Comparison of ENCODE assay signal across 20 mouse cellular contexts in the genomic region with DNA sequence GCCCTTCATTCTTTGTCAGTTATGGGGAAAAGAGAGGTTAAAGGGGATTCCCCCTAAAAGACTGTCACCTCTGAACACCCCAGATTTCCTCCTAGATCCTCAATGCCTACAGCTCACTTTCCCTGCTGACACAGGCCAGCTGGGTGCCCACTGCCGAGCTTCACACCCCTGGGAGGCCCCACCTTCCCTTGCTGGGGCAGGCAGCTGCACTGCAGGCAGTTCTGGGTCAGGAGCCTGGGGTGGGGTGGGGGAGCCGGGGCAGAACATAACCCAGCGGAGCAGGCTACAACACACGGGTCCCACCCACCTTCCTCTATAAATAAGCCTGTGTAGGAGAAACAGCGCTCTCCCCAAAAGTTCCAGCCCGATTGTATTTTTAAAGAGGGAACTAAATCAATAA. TPM values are rescaled to one million over a fixed set of nuclear protein-coding genes. Genes with fewer than 3 reads are reported as not detected.
DNase-seq lines count a peak whose midpoint lies in the region; ATAC-seq and TF ChIP-seq lines count a peak whose summit lies in the region.
"Had no signal": no experiment of that assay in that cellular context is flagged by ENCODE, and none has a peak within 500 bp of the region (broad histone marks: within the 10 kb centered on the region; RNA-seq: fewer than 3 reads in every experiment).

No protein-coding gene starts in this region.

- WGBS in heart, embryonic 13.5 days: 20% methylated on average over 6 of the region's 6 CpGs
- WGBS in kidney, postnatal 0 days: 12% methylated on average over 6 of the region's 6 CpGs
- 45% methylated on average over 6 of the region's 6 CpGs for WGBS in embryonic facial prominence, embryonic 15.5 days
- WGBS in forebrain, embryonic 11.5 days: 54% methylated on average over 6 of the region's 6 CpGs

- peaks cover 36% of the 10 kb centered on the region for H3K27me3 ChIP-seq in heart, embryonic 13.5 days (replicated peaks)
- H3K27me3 ChIP-seq in kidney, postnatal 0 days (ENCODE audit: insufficient read depth, low read length): no peaks in the 10 kb centered on the region
- peaks cover 92% of the 10 kb centered on the region for H3K27me3 ChIP-seq in CH12.LX (replicated peaks)
- 0 out of 2 replicates have a peak, but pooled peaks cover 4% of the 10 kb centered on the region for H3K27me3 ChIP-seq in embryonic facial prominence, embryonic 15.5 days
- peaks cover 24% of the 10 kb centered on the region for H3K27me3 ChIP-seq in forebrain, embryonic 11.5 days (ENCODE audit: control insufficient read depth, insufficient read depth, low read length)

- TF ChIP-seq RAD21 in CH12.LX (IDR thresholded peaks at IDR 0.05; ENCODE audit: low read depth, low read length): no peak

- TF ChIP-seq EP300 in CH12.LX (IDR thresholded peaks at IDR 0.05; ENCODE audit: low read length): 0 out of 2 replicates have a peak, but pooled peaks have one; percentile 5

- dilution Hi-C loops in CH12.LX (cut with MboI; ENCODE audit: extremely low pct_ligation_motif_present, extremely low pct_unique_long_range_greater_than_20kb, low sequenced_read_pairs): no loop called here

- H3K4me1 ChIP-seq in heart, embryonic 13.5 days: peaks cover 89% of the 10 kb centered on the region
- peaks cover 56% of the 10 kb centered on the region for H3K4me1 ChIP-seq in kidney, postnatal 0 days (replicated peaks; ENCODE audit: insufficient read depth, low read length)
- peaks cover 18 to 41% of the 10 kb centered on the region in 2 experiments for H3K4me1 ChIP-seq in CH12.LX (ENCODE audit: control insufficient read depth in 1 of 2, insufficient read depth in 2 of 2)
- peaks cover 73% of the 10 kb centered on the region for H3K4me1 ChIP-seq in embryonic facial prominence, embryonic 15.5 days
- H3K4me1 ChIP-seq in forebrain, embryonic 11.5 days (replicated peaks; ENCODE audit: control insufficient read depth, insufficient read depth, low read length): peaks cover 20% of the 10 kb centered on the region

- no peak for TF ChIP-seq CTCF in kidney, postnatal 0 days (IDR thresholded peaks at IDR 0.05; ENCODE audit: low read depth)
- no peak for TF ChIP-seq CTCF in CH12.LX (conservative IDR thresholded peaks at IDR 0.05 in 1 of 2, IDR thresholded peaks at IDR 0.05 in 1 of 2; ENCODE audit: low read depth in 2 of 2, low read length in 2 of 2)

- no peak for DNase-seq in heart, adult 9 months (ENCODE audit: low spot score in 2 of 2)
- DNase-seq in kidney, postnatal 0 days (ENCODE audit: low spot score): no peak
- no peak for DNase-seq in kidney, adult 9 months
- peak; percentile 20 for DNase-seq in CH12.LX (ENCODE audit: extremely low read depth)
- no peak for DNase-seq in forebrain, embryonic 11.5 days (ENCODE audit: low spot score)
- DNase-seq: adrenal gland, adult 8-10 months; cerebellum, adult 2 months; kidney, postnatal 25 days; left cerebral cortex, postnatal 4 days; right cerebral cortex, postnatal 4 days; thymus, adult 18-20 months had no signal

- peaks cover 10% of the 10 kb centered on the region for H3K36me3 ChIP-seq in heart, embryonic 13.5 days
- no peaks in the 10 kb centered on the region for H3K36me3 ChIP-seq in kidney, postnatal 0 days (ENCODE audit: insufficient read depth, low read length)
- H3K36me3 ChIP-seq in CH12.LX (replicated peaks in 1 of 2; ENCODE audit: control insufficient read depth in 1 of 2, insufficient read depth in 1 of 2, low read length in 1 of 2): no peaks in the 10 kb centered on the region
- no peaks in the 10 kb centered on the region for H3K36me3 ChIP-seq in embryonic facial prominence, embryonic 15.5 days
- H3K36me3 ChIP-seq in forebrain, embryonic 11.5 days (ENCODE audit: control insufficient read depth, insufficient read depth, low read length): no peaks in the 10 kb centered on the region
- H3K36me3 ChIP-seq: G1E; midbrain, embryonic 12.5 days; neural tube, embryonic 12.5 days had no signal

- H3K4me2 ChIP-seq in heart, embryonic 13.5 days: peak overlapping the region; percentile 89
- 0 out of 2 replicates have a peak overlapping the region, but pooled peaks have one; percentile 5 for H3K4me2 ChIP-seq in kidney, postnatal 0 days (ENCODE audit: low read length)
- H3K4me2 ChIP-seq in CH12.LX (ENCODE audit: insufficient read depth, low read depth, poor library complexity, severe bottlenecking): peak overlapping the region; percentile 0; the same call in 1 of the 2 replicates
- H3K4me2 ChIP-seq in embryonic facial prominence, embryonic 15.5 days (replicated peaks): 0 out of 2 replicates have a peak overlapping the region, but pooled peaks have one; percentile 0
- no peak overlapping the region for H3K4me2 ChIP-seq in forebrain, embryonic 11.5 days (ENCODE audit: low read depth, low read length, severe bottlenecking)

- H3K9me3 ChIP-seq in heart, embryonic 13.5 days: no peaks in the 10 kb centered on the region
- no peaks in the 10 kb centered on the region for H3K9me3 ChIP-seq in kidney, postnatal 0 days (replicated peaks; ENCODE audit: low read length)
- peaks cover 3% of the 10 kb centered on the region for H3K9me3 ChIP-seq in CH12.LX (replicated peaks; ENCODE audit: low read length)
- H3K9me3 ChIP-seq in embryonic facial prominence, embryonic 15.5 days (replicated peaks): no peaks in the 10 kb centered on the region
- no peaks in the 10 kb centered on the region for H3K9me3 ChIP-seq in forebrain, embryonic 11.5 days (ENCODE audit: control insufficient read depth, low read length)
- H3K9me3 ChIP-seq: midbrain, embryonic 12.5 days; neural tube, embryonic 12.5 days had no signal

- peak overlapping the region; percentile 81 for H3K27ac ChIP-seq in heart, embryonic 13.5 days (replicated peaks)
- H3K27ac ChIP-seq in kidney, postnatal 0 days: no peak overlapping the region
- H3K27ac ChIP-seq in CH12.LX (ENCODE audit: insufficient read depth, low read depth): no peak overlapping the region
- H3K27ac ChIP-seq in embryonic facial prominence, embryonic 15.5 days (replicated peaks): peak overlapping the region; percentile 58
- H3K27ac ChIP-seq in forebrain, embryonic 11.5 days (ENCODE audit: low read depth, low read length): no peak overlapping the region
- H3K27ac ChIP-seq: liver, embryonic 14.5 days; midbrain, embryonic 12.5 days; neural tube, embryonic 12.5 days had no signal

- no peak for ATAC-seq in heart, embryonic 13.5 days (ENCODE audit: extremely low read depth, insufficient number of reproducible peaks, low FRiP score, low TSS enrichment)
- no peak for ATAC-seq in kidney, postnatal 0 days (replicated peaks; ENCODE audit: low FRiP score, low read depth)
- ATAC-seq in embryonic facial prominence, embryonic 15.5 days (ENCODE audit: insufficient number of reproducible peaks, low FRiP score, low TSS enrichment, low read depth): no peak
- ATAC-seq in forebrain, embryonic 11.5 days (replicated peaks; ENCODE audit: low FRiP score): no peak
- ATAC-seq: forebrain, embryonic 14.5 days had no signal

- H3K79me2 ChIP-seq in CH12.LX (replicated peaks; ENCODE audit: control insufficient read depth, extremely low read depth, insufficient read depth, poor library complexity, severe bottlenecking): no peaks in the 10 kb centered on the region

- peak overlapping the region; percentile 87; the same call in 1 of the 2 replicates for H3K4me3 ChIP-seq in heart, embryonic 13.5 days
- H3K4me3 ChIP-seq in kidney, postnatal 0 days (replicated peaks; ENCODE audit: low read depth, low read length): no peak overlapping the region
- no peak overlapping the region for H3K4me3 ChIP-seq in CH12.LX (replicated peaks in 1 of 3; ENCODE audit: low read depth in 2 of 3, low read length in 2 of 3, poor library complexity in 1 of 3)
- H3K4me3 ChIP-seq in embryonic facial prominence, embryonic 15.5 days (replicated peaks): no peak overlapping the region
- no peak overlapping the region for H3K4me3 ChIP-seq in forebrain, embryonic 11.5 days (ENCODE audit: low read depth, low read length)
- H3K4me3 ChIP-seq: midbrain, embryonic 12.5 days; neural tube, embryonic 12.5 days had no signal

- in situ Hi-C loops in CH12.LX (cut with MboI; ENCODE audit: low pct_ligation_motif_present, low pct_unique_long_range_greater_than_20kb, low sequenced_read_pairs): no loop called here

- TF ChIP-seq POLR2A in CH12.LX (IDR thresholded peaks at IDR 0.05; ENCODE audit: low read depth, low read length): no peak

- H3K9ac ChIP-seq in heart, embryonic 13.5 days: peak overlapping the region; percentile 97
- H3K9ac ChIP-seq in kidney, postnatal 0 days (ENCODE audit: low read depth, low read length): no peak overlapping the region
- no peak overlapping the region for H3K9ac ChIP-seq in CH12.LX (ENCODE audit: insufficient read depth, low read depth)
- no peak overlapping the region for H3K9ac ChIP-seq in embryonic facial prominence, embryonic 15.5 days
- no peak overlapping the region for H3K9ac ChIP-seq in forebrain, embryonic 11.5 days (ENCODE audit: low read length)
- H3K9ac ChIP-seq: liver, embryonic 14.5 days had no signal

TF ChIP-seq in CH12.LX, 34 proteins besides CTCF, POLR2A, EP300 and RAD21 (continues in another document):
- TF ChIP-seq ZNF384 (IDR thresholded peaks at IDR 0.05; ENCODE audit: low read depth, low read length): no peak
- TF ChIP-seq NRF1 (IDR thresholded peaks at IDR 0.05; ENCODE audit: low read depth, low read length): no peak
- TF ChIP-seq HCFC1 (IDR thresholded peaks at IDR 0.05; ENCODE audit: low read depth, low read length): no peak
- TF ChIP-seq RCOR1 (conservative IDR thresholded peaks at IDR 0.05; ENCODE audit: low read depth, low read length): no peak
- TF ChIP-seq TCF12 (IDR thresholded peaks at IDR 0.05; ENCODE audit: low read depth, low read length): 0 out of 2 replicates have a peak, but pooled peaks have one; percentile 31

RNA-seq across cellular contexts. Expression of gene Cacna1h, which starts 3.7 kb away (rescaled TPM):
- 6.5 and 8.1 TPM in 2 replicates for polyA plus RNA-seq in heart, embryonic 13.5 days (2015; fragmentation: Nextera tagmentation; extraction: Ambion mirVana)
- 1.2 and 1.7 TPM in 2 replicates for polyA plus RNA-seq in kidney, postnatal 0 days (2015; fragmentation: Nextera tagmentation; extraction: Ambion mirVana)
- total RNA-seq in CH12.LX (2012; rRNA removed) (0.21 TPM in 1 of 2 replicates, not detected in the other), CH12.LX (2014; rRNA removed) (0.04 and 0.08 TPM in 2 replicates)
- 0.21 and 0.49 TPM in 2 replicates for polyA plus RNA-seq in CH12.LX (2012; ENCODE audit: insufficient read length, low read depth)
- polyA plus RNA-seq in embryonic facial prominence, embryonic 15.5 days (2015; fragmentation: Nextera tagmentation; extraction: Ambion mirVana): 4.3 and 5.7 TPM in 2 replicates
- 4.4 and 4.7 TPM in 2 replicates for polyA plus RNA-seq in forebrain, embryonic 11.5 days (2014; fragmentation: Nextera tagmentation; extraction: Ambion mirVana)
- polyA plus RNA-seq: G1E had no signal

RNA-seq across cellular contexts. Expression of gene Tekt4, which starts 24.5 kb away (rescaled TPM):
- 0.23 and 0.47 TPM in 2 replicates for polyA plus RNA-seq in heart, embryonic 13.5 days (2015; fragmentation: Nextera tagmentation; extraction: Ambion mirVana)
- 0.14 TPM in 1 of 2 replicates, not detected in the other for polyA plus RNA-seq in kidney, postnatal 0 days (2015; fragmentation: Nextera tagmentation; extraction: Ambion mirVana)
- total RNA-seq in CH12.LX (2012; rRNA removed): not detected in 2 replicates
- total RNA-seq in CH12.LX (2014; rRNA removed): not detected in 2 replicates
- not detected in 2 replicates for polyA plus RNA-seq in CH12.LX (2012; ENCODE audit: insufficient read length, low read depth)
- 3.5 and 6.2 TPM in 2 replicates for polyA plus RNA-seq in embryonic facial prominence, embryonic 15.5 days (2015; fragmentation: Nextera tagmentation; extraction: Ambion mirVana)
- 0.12 and 0.29 TPM in 2 replicates for polyA plus RNA-seq in forebrain, embryonic 11.5 days (2014; fragmentation: Nextera tagmentation; extraction: Ambion mirVana)
- total RNA-seq: G1E; gastrocnemius, adult 18-20 months; heart, postnatal 10 days had no signal
- polyA plus RNA-seq: G1E had no signal

Comparison
In these comparisons a context has a peak if more than half of its experiments do, and no peak if none do; other contexts are left out.
1. H3K27ac ChIP-seq: peak in heart, embryonic 13.5 days (single experiment) and embryonic facial prominence, embryonic 15.5 days (single experiment); none in kidney, postnatal 0 days (single experiment), CH12.LX (single experiment) and forebrain, embryonic 11.5 days (single experiment).